Mouse (Mus musculus): ENCODE data around the gene Zbtb9. TPM values are rescaled to one million over a fixed set of nuclear protein-coding genes. Genes with fewer than 3 reads are reported as not detected.
"Not testable (repeated sequence)": the region's sequence is repeated elsewhere in the genome, so short reads cannot be mapped to it uniquely, and the experiment has no call there.

The Zbtb9 gene
- polyA plus RNA-seq, 1 experiment from 2014 or later: 20.6 TPM

DNA sequence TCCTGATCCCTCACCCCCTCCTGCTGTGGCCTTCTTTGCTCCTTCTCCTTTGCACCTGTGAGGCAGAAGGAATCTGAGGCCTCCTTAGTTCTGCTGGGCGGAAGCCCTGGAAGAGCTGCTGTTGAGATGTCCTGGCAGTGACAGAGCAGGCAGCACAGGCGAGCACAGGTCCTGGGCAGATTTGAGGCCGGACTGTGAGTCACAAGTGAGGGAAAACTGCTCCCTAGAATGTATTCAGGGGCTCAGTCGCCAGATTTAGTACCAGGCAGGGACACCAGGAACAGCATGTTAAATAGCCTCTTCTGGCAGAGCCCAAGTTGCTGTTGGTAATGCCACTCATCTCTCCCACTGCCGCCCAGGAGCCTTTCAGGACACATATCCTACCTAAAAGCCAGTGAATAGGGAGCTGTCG is 4.8 kb upstream of the Zbtb9 start:
- Histone ChIP-seq H3K4me1 (peaks cover 25% of the 10 kb centered on the region), H3K4me3 (no peak overlapping the region), H3K36me3 (peaks cover 75% of the 10 kb centered on the region), H3K9me3 (replicated peaks) (no peaks in the 10 kb centered on the region), H3K27me3 (ENCODE audit: low read depth, poor library complexity, severe bottlenecking) (no peaks in the 10 kb centered on the region), H3K27ac (no peak overlapping the region)
- DNase-seq (ENCODE audit: low spot score): no peak
- 85% methylated on average over 6 of the region's 6 CpGs for WGBS

DNA sequence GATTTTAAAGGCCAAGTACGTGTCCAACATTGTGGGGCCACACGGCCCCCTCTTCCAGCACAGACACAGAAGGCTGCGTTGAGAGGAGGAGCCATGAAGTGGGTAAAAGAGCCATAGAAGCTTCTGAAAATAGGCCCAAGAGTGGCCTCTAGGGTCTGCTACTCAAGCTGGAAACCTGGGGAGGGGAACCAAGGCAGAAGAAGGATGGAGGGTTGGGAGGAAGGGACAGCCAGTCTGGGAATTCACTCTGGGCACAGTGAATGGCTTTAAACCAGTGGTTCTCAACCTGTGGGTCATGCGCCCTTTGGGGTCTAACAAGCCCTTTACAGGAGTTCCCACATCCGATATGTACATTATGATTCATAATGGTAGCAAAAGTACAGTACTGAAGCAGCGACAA is 3.7 kb upstream of the Zbtb9 start:
- no peaks in the 10 kb centered on the region for H3K9me3 ChIP-seq (replicated peaks)
- H3K4me3 ChIP-seq: no peak overlapping the region
- peaks cover 34% of the 10 kb centered on the region for H3K4me1 ChIP-seq
- 93% methylated on average over 6 of the region's 6 CpGs for WGBS
- no peak overlapping the region for H3K27ac ChIP-seq
- H3K36me3 ChIP-seq: peaks cover 70% of the 10 kb centered on the region
- DNase-seq (ENCODE audit: low spot score): no peak
- no peaks in the 10 kb centered on the region for H3K27me3 ChIP-seq (ENCODE audit: low read depth, poor library complexity, severe bottlenecking)

DNA sequence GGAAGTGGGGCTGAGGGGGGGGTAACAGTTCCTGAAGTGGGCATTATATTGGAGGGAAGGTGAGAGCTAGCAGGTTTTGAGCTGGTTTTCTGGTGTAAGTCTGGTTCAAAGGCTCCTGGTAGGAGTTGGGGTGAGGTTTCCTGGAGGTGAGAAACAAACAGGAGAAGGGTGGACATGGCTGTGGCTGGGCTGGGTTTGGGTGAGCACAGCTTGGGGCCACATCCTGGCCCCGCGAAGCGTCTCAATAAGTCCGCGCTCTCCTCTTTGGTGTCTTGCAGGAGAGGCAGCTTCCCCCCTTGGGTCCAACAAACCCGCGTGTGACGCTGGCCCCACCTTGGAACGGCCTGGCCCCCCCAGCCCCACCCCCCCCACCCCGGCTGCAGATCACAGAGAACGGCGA is 2.7 kb upstream of the Zbtb9 start:
- 64% methylated on average over 12 of the region's 12 CpGs for whole genome bisulfite sequencing
- H3K36me3 ChIP-seq: peaks cover 70% of the 10 kb centered on the region
- H3K4me1 ChIP-seq: peaks cover 39% of the 10 kb centered on the region
- no peak overlapping the region for H3K27ac ChIP-seq
- no peak overlapping the region for H3K4me3 ChIP-seq
- no peaks in the 10 kb centered on the region for H3K9me3 ChIP-seq (replicated peaks)
- DNase-seq (ENCODE audit: low spot score): no peak
- no peaks in the 10 kb centered on the region for H3K27me3 ChIP-seq (ENCODE audit: low read depth, poor library complexity, severe bottlenecking)

DNA sequence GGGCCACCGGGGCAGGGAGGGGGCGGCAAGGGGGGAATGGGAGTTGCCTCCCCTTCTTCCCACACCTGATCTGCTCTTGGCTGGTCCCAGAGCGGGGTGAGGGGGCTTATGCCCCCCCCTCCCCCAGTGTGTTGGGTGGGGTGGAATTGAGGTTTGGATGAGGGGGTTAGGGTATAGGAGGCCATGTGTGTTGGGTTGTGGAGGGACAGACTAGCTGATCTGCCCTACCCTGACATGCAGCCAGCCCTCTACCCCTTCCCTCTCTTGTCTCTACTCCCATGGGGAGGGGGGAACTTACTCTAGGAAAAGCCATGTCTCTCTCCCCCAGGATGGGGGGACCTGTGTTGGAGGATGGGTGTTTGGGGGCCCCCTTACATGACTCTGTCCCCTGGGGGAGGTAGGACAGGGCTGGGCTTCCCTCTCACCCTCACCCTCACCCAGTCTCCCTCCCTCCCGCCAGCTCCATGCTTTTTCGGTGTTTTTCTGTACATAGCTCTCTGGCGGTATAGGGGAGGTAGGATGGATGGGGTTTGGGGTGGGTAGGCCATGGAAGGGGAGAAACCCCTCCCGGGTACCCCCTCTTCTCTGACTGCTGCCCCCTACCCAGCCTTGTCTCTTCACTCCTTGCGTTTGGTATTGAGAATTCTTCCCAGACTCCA is 1.6 kb upstream of the Zbtb9 start:
- 58% methylated on average over 8 of the region's 8 CpGs for WGBS
- Histone ChIP-seq H3K4me1 (peaks cover 46% of the 10 kb centered on the region), H3K9me3 (replicated peaks) (no peaks in the 10 kb centered on the region), H3K27ac (no peak overlapping the region; the same call in 1 of the 2 replicates), H3K4me3 (peak overlapping the region; percentile 83), H3K27me3 (ENCODE audit: low read depth, poor library complexity, severe bottlenecking) (no peaks in the 10 kb centered on the region), H3K36me3 (peaks cover 70% of the 10 kb centered on the region)
- no peak for DNase-seq (ENCODE audit: low spot score)

DNA sequence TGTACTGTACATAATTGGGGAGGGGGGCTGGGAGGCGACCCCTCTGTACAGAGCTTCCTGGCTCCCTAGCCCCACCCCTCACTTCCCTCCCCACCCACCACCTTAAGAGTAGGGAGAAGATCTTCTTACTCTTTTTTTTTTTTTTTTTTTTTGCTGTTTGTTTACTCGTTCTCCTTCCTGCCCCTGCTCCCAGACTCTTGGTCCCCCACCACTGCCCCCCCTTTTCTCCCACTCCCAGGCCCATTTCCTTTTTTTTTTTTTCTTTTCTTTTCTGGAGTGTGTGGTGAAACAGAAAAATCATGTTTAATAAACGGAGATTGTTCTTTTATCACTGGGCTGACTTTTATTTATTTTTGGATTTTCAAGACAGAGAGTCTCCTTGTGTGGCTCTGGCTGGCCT is 860 bp upstream of the Zbtb9 start:
- H3K4me3 ChIP-seq: peak overlapping the region; percentile 83
- peaks cover 70% of the 10 kb centered on the region for H3K36me3 ChIP-seq
- no peaks in the 10 kb centered on the region for H3K9me3 ChIP-seq (replicated peaks)
- H3K4me1 ChIP-seq: peaks cover 49% of the 10 kb centered on the region
- H3K27ac ChIP-seq: peak overlapping the region; percentile 89
- no peaks in the 10 kb centered on the region for H3K27me3 ChIP-seq (ENCODE audit: low read depth, poor library complexity, severe bottlenecking)
- WGBS: 6% methylated on average over 3 of the region's 3 CpGs
- no peak for DNase-seq (ENCODE audit: low spot score)

DNA sequence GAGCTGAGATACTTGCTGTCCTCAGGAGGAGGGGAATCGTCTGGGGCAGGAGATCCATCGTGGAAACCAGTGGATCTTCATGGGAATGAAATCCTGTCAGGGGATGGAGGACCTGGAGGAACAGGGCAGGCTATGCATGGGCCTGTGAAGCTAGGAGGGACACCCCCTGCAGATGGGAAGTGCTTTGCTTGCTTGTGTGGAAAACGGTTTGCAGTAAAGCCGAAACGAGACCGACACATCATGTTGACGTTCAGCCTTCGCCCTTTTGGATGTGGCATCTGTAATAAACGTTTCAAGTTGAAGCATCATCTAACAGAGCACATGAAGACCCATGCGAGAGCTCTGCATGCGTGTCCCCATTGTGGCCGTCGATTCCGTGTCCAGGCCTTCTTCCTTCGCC is 1.6 kb downstream of the Zbtb9 start:
- Histone ChIP-seq H3K9me3 (replicated peaks) (no peaks in the 10 kb centered on the region), H3K4me3 (0 out of 2 replicates have a peak overlapping the region, but pooled peaks have one; percentile 83), H3K27me3 (ENCODE audit: low read depth, poor library complexity, severe bottlenecking) (no peaks in the 10 kb centered on the region), H3K36me3 (peaks cover 70% of the 10 kb centered on the region), H3K27ac (no peak overlapping the region), H3K4me1 (peaks cover 49% of the 10 kb centered on the region)
- no peak for DNase-seq (ENCODE audit: low spot score)
- 95% methylated on average over 15 of the region's 15 CpGs for WGBS

DNA sequence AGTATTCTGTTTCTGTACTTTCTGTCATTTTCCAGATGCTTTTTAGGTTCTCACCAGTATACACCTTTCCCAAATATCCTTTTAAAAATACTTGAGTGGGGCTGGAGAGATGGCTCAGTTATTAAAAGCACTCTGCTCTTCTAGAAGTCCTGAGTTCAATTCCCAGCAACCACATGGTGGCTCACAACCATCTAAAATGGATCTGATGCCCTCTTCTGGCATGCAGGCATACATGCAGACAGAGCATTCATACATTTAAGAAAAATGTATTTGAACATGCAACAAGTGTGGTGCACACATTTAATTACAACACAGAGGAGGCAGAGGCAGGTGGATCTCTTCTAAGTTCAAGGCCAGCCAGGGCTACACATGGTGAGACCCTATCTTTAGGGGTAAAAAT is 2.4 kb downstream of the Zbtb9 start:
- no peak overlapping the region for H3K4me3 ChIP-seq
- H3K36me3 ChIP-seq: peaks cover 73% of the 10 kb centered on the region
- H3K9me3 ChIP-seq (replicated peaks): no peaks in the 10 kb centered on the region
- H3K27ac ChIP-seq: no peak overlapping the region
- no peaks in the 10 kb centered on the region for H3K27me3 ChIP-seq (ENCODE audit: low read depth, poor library complexity, severe bottlenecking)
- no peak for DNase-seq (ENCODE audit: low spot score)
- peaks cover 44% of the 10 kb centered on the region for H3K4me1 ChIP-seq

DNA sequence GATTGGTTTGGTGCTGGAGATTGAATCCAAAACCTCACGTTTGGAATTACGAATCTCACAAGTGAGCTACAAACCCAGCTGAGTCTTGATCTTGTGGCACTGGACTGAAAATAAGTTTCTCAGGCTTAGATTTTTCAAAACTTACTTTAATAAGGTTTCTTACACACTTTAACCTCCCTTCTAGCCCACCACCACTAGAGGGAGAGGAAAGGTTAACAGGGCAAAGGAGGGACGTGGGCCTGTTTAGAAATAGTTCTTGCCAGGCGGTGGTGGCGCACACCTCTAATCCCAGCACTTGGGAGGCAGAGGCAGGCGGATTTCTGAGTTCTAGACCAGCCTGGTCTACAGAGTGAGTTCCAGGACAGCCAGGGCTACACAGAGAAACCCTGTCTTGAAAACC is 4.4 kb downstream of the Zbtb9 start:
- H3K9me3 ChIP-seq (replicated peaks); H3K27ac ChIP-seq; DNase-seq (ENCODE audit: low spot score); H3K4me3 ChIP-seq; H3K27me3 ChIP-seq (ENCODE audit: low read depth, poor library complexity, severe bottlenecking): not testable (repeated sequence)
- H3K36me3 ChIP-seq: peaks cover 74% of the 10 kb centered on the region
- WGBS: 96% methylated on average over 6 of the region's 6 CpGs
- peaks cover 26% of the 10 kb centered on the region for H3K4me1 ChIP-seq

DNA sequence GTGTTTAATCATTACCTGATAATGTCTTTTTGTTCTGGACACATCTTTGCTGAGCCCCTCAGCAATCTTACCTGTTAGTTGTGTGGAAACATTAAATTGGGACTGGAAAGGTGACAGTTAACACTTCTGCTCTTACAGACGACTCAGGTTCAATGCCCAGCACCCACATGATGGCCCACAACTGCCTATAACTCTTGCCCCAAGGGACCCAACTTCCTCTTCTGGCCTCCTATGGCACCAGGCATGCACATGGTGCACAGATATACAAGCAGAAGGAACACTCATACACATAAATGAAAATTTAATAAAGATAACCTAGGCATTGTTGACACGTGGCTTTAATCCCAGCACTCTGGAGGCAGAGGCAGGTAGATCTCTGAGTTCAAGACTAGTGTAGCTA is 6.5 kb downstream of the Zbtb9 start:
- H3K4me1 ChIP-seq: peaks cover 14% of the 10 kb centered on the region
- no peaks in the 10 kb centered on the region for H3K9me3 ChIP-seq (replicated peaks)
- H3K27ac ChIP-seq: no peak overlapping the region
- H3K36me3 ChIP-seq: peaks cover 69% of the 10 kb centered on the region
- WGBS: 85% methylated on average over 2 of the region's 2 CpGs
- H3K27me3 ChIP-seq (ENCODE audit: low read depth, poor library complexity, severe bottlenecking): no peaks in the 10 kb centered on the region
- no peak overlapping the region for H3K4me3 ChIP-seq
- no peak for DNase-seq (ENCODE audit: low spot score)

DNA sequence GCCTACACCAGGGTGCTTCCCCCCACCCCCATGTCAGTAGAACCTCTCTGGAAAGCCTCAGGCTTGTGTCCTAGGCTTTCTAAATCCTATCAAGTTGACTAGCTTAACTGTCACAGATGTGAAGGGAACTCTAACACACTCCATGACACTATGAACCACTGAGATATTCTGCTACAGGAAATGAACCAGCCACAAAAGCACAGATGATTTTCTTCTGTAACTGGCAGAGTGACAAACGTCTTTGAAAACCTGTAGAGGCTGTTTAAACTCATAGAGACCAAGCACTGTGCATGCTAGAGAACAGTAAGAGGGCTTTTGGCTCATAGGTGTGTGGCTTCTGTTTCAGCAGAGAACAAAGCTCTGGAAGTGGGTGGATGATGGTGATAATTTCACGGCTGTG is 8.1 kb downstream of the Zbtb9 start:
- DNase-seq (ENCODE audit: low spot score): no peak
- H3K4me3 ChIP-seq: no peak overlapping the region
- no peak overlapping the region for H3K27ac ChIP-seq
- H3K4me1 ChIP-seq: peaks cover 4% of the 10 kb centered on the region
- no peaks in the 10 kb centered on the region for H3K9me3 ChIP-seq (replicated peaks)
- H3K27me3 ChIP-seq (ENCODE audit: low read depth, poor library complexity, severe bottlenecking): no peaks in the 10 kb centered on the region
- WGBS: 85% methylated on average over 2 of the region's 2 CpGs
- peaks cover 52% of the 10 kb centered on the region for H3K36me3 ChIP-seq

DNA sequence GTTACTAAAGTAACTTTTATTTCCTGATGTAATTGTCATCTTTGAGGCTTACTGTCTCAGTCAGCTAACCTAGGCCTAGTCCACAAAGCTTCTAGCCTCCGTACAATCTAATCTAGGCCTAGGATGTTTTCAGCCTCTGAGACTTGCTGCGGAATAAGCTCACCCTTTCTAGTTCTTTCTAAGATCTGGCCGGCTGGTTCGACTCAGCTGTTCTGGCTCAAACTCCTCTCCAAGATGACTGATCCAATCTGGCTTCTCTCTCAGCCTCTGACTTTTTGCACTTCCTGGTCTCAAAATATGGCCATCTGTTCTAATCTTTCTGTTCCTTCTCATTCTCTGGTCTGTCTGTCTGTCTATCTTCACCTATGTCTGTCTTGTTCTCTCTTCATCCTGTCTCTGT is 10.4 kb downstream of the Zbtb9 start:
- no peak for DNase-seq (ENCODE audit: low spot score)
- Histone ChIP-seq H3K4me1 (no peaks in the 10 kb centered on the region), H3K4me3 (no peak overlapping the region), H3K27ac (no peak overlapping the region), H3K27me3 (ENCODE audit: low read depth, poor library complexity, severe bottlenecking) (no peaks in the 10 kb centered on the region), H3K36me3 (peaks cover 29% of the 10 kb centered on the region), H3K9me3 (replicated peaks) (no peaks in the 10 kb centered on the region)
- WGBS: 93% methylated on average over 4 of the region's 4 CpGs

DNA sequence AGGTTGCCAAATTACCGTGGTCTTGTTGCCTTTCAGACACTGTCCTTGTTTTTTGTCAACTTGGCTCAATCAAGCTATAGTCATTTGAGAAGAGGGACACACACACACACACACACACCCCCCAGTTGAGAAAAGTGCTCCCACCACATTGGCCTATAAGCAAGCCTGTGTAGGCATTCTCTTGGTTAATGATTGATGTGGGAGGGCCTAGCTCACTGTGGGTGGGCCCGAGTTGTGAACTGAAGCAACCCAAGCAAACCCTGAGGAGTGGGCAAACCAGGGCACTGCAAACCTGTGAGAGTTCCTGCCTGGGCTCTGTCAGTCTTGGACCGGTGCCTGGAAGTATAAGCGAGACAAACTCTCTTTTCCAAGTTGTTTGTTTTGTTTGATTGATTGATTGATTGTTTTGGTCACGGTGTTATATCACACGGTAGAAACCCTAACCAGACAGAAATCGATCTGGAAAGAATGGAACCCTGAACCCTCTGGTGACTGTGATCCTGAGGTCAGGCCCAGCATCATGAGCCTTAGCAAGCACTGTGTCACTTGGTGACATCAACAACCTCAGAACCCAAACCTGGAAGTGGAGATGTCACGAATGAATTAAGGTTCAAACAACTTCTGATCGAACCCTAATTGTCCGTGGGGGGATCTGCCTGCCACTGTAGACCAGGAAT is 12.7 kb downstream of the Zbtb9 start:
- Histone ChIP-seq H3K9me3 (replicated peaks) (no peaks in the 10 kb centered on the region), H3K4me3 (no peak overlapping the region), H3K27me3 (ENCODE audit: low read depth, poor library complexity, severe bottlenecking) (no peaks in the 10 kb centered on the region), H3K27ac (no peak overlapping the region), H3K4me1 (no peaks in the 10 kb centered on the region), H3K36me3 (peaks cover 6% of the 10 kb centered on the region)
- DNase-seq (ENCODE audit: low spot score): no peak
- WGBS: 91% methylated on average over 10 of the region's 10 CpGs

DNA sequence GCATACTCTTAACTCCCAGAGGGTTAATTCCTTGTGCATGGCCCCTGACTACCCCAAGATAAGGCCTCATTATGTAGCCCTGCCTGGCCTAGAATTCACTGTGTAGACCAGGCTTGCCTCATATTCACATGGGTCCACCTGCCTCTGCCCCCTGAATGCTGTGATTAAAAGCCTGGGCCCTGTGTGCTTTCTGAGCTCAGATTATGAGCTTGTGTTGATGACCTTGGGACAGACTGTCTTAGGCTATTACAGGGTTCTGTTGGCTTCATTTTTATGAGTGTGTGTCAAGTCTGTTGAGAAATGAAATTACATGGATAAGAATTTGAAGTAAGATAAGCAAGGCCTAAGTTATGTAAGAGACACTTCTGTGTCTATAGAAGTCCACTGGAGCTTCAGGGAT is 17.6 kb downstream of the Zbtb9 start:
- Histone ChIP-seq H3K9me3 (replicated peaks) (no peaks in the 10 kb centered on the region), H3K4me1 (no peaks in the 10 kb centered on the region), H3K4me3 (no peak overlapping the region), H3K27ac (no peak overlapping the region), H3K36me3 (no peaks in the 10 kb centered on the region), H3K27me3 (ENCODE audit: low read depth, poor library complexity, severe bottlenecking) (no peaks in the 10 kb centered on the region)
- no peak for DNase-seq (ENCODE audit: low spot score)

DNA sequence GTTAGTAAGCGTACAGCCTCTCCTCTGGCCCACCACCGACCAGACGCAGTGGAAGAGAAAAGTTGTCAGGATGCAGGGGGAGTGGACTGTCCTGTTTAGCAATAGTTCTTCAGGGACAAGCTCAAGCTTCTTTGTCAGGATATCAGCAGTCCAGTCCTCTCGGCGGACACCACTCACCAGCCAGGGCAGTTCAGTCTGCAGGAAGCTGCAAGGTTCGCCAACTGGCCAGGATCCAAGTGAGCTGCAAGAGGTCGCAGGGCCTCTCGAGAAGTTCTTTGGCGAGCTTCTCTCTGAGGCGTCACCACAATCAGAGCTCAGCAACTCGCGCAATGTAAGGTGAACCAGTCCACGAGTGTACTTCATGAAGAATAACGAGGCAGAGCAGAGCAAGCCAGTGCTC is 21.4 kb downstream of the Zbtb9 start:
- Histone ChIP-seq H3K4me3 (no peak overlapping the region), H3K27me3 (ENCODE audit: low read depth, poor library complexity, severe bottlenecking) (no peaks in the 10 kb centered on the region), H3K36me3 (no peaks in the 10 kb centered on the region), H3K4me1 (peaks cover 10% of the 10 kb centered on the region), H3K9me3 (replicated peaks) (no peaks in the 10 kb centered on the region), H3K27ac (no peak overlapping the region)
- DNase-seq (ENCODE audit: low spot score): no peak
- 90% methylated on average over 14 of the region's 14 CpGs for whole genome bisulfite sequencing
